Mouse (Mus musculus) stomach, embryonic 15.5 days (tissue): Measurements from ENCODE around the gene Shbg. TPM values are rescaled to one million over a fixed set of nuclear protein-coding genes. Genes with fewer than 3 reads are reported as not detected.

Experiments used
- ATAC-seq: fragments of 200-750 bp; cut with Nextera tagmentation; 2 replicates; pipeline ENCODE4 v1.8.0; 2017; ENCODE audit warnings: low read depth, moderate number of reproducible peaks, moderate TSS enrichment; ENCODE audit not compliant: insufficient read depth, low FRiP score
- H3K27ac ChIP-seq: fragments of 300-500 bp; sonication (generic); 2 replicates; pipeline ENCODE4 v1.5.1; 2015; ENCODE audit warnings: mild to moderate bottlenecking, inconsistent platforms
- H3K27me3 ChIP-seq: fragments of 300-500 bp; sonication (generic); replicated peaks from 2 replicates; pipeline ENCODE4 v1.6.1; 2015; ENCODE audit warnings: inconsistent platforms
- H3K36me3 ChIP-seq: fragments of 300-500 bp; sonication (generic); 2 replicates; pipeline ENCODE4 v1.6.1; 2015; ENCODE audit warnings: inconsistent platforms
- H3K4me1 ChIP-seq: fragments of 300-500 bp; sonication (generic); 2 replicates; pipeline ENCODE4 v1.6.1; 2015; ENCODE audit warnings: inconsistent platforms
- H3K4me2 ChIP-seq: fragments of 300-500 bp; sonication (generic); 2 replicates; pipeline ENCODE4 v1.6.1; 2015; ENCODE audit warnings: mild to moderate bottlenecking, inconsistent platforms
- H3K4me3 ChIP-seq: fragments of 300-500 bp; sonication (generic); replicated peaks from 2 replicates; pipeline ENCODE4 v1.5.1; 2015; ENCODE audit warnings: inconsistent platforms
- H3K9ac ChIP-seq: fragments of 300-500 bp; sonication (generic); 2 replicates; pipeline ENCODE4 v1.6.1; 2015; ENCODE audit warnings: inconsistent platforms
- H3K9me3 ChIP-seq: fragments of 300-500 bp; sonication (generic); 2 replicates; pipeline ENCODE4 v1.6.1; 2016; ENCODE audit warnings: inconsistent platforms
- WGBS: fragments of 180-500 bp; shearing (Covaris S2); methylation state at CpG from one replicate; pipeline ENCODE4 v1.1.7; 2015; 5-methylcytosine and 5-hydroxymethylcytosine counted together
- polyA plus RNA-seq: library from polyadenylated mRNA; unstranded; fragments of >200 nt; fragmentation: Nextera tagmentation; extraction: Ambion mirVana; gene quantifications from 2 replicates; pipeline ENCODE4 v1.2.1, GENCODE M21; 2015

The Shbg gene
- polyA plus RNA-seq, 1 experiment from 2014 or later, result 2.1 TPM

DNA sequence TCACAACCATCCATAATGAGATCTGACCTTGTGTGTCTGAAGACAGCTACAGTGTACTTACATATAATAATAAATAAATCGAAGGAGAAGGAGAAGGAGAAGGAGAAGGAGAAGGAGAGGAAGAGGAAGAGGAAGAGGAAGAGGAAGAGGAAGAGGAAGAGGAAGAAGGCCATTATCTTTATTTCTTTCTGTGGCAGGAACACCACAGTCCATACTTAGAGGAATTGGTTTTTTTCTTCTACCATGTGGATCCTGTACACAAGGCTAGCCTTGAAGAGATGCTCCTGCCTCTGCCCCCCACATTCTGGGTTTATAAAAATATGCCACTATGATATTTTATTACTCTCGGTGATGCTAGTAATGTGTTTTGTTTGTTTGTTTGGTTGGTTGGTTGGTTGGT is 10.9 kb downstream of the Shbg start:
- Histone ChIP-seq H3K9ac (no peak overlapping the region), H3K27me3 (peaks cover 10% of the 10 kb centered on the region; the same call in 1 of the 2 replicates), H3K27ac (no peak overlapping the region), H3K36me3 (no peaks in the 10 kb centered on the region), H3K4me1 (peaks cover 15% of the 10 kb centered on the region), H3K4me2 (no peak overlapping the region), H3K9me3 (no peaks in the 10 kb centered on the region), H3K4me3 (no peak overlapping the region)
- 85% methylated on average over 2 of the region's 2 CpGs for WGBS
- ATAC-seq, result no peak

DNA sequence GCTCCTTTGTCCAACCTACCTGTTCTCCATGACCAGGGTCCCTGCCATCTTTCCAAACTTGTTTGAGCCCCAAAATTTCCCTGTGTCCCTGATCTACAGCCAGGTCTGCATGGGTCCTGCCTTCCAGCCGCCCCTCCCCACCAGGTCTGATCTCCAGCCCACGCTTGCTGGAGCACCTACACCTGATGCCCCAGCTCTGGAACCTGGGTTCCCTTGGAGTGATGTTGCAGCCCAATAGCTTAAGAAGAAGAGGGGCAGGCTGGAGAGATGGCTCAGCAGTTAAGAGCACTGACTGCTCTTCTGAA is 11.3 kb downstream of the Shbg start:
- Histone ChIP-seq H3K4me3 (peak overlapping the region; percentile 59), H3K27me3 (peaks cover 10% of the 10 kb centered on the region; the same call in 1 of the 2 replicates), H3K27ac (no peak overlapping the region), H3K4me1 (peaks cover 18% of the 10 kb centered on the region), H3K9me3 (no peaks in the 10 kb centered on the region), H3K4me2 (peak overlapping the region; percentile 91), H3K36me3 (no peaks in the 10 kb centered on the region), H3K9ac (no peak overlapping the region)
- no peak for ATAC-seq
- WGBS, result 63% methylated on average over 2 of the region's 2 CpGs

DNA sequence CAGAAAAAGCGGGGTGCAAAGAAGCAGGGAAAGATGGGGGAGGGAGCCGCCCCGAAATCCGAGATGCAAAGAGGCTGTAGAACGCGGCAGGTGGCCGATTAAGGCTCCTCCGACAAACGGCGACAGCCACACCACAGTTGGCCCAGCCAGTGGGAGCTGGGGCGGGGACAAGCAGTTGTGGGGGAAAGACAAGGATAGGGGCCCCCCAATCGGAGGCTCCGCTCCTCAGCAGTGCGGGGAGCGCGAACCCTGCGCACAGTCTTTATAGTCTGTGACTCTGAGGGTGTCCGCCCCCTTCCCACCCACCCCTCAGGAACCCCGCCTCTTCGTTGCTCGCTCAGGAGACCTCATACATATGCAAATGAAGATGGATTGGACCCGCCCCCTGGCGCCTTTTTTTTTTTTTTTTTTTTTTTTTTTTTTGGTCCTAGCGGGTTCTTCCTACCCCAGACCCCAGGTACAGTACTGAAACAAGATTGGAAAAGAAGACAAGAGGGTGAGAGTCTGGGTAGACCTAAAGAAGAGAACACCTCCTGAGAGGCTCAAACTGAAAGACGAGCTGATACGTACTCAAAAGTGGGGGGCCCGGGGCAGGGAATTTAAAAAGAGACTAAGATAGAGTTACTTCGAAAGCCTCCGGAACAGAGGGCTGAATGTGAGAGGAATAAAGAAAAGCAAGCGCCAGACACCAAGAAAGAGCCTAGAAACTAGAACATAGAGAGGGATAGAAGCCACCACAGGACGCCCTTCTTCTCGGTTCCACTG is 11.8 kb downstream of the Shbg start, which contains the start of gene Atp1b2:
Atp1b2 (minus strand) TSS at position 217 of the 765 bp plus-strand sequence.
- peaks cover 10% of the 10 kb centered on the region; the same call in 1 of the 2 replicates for H3K27me3 ChIP-seq

DNA sequence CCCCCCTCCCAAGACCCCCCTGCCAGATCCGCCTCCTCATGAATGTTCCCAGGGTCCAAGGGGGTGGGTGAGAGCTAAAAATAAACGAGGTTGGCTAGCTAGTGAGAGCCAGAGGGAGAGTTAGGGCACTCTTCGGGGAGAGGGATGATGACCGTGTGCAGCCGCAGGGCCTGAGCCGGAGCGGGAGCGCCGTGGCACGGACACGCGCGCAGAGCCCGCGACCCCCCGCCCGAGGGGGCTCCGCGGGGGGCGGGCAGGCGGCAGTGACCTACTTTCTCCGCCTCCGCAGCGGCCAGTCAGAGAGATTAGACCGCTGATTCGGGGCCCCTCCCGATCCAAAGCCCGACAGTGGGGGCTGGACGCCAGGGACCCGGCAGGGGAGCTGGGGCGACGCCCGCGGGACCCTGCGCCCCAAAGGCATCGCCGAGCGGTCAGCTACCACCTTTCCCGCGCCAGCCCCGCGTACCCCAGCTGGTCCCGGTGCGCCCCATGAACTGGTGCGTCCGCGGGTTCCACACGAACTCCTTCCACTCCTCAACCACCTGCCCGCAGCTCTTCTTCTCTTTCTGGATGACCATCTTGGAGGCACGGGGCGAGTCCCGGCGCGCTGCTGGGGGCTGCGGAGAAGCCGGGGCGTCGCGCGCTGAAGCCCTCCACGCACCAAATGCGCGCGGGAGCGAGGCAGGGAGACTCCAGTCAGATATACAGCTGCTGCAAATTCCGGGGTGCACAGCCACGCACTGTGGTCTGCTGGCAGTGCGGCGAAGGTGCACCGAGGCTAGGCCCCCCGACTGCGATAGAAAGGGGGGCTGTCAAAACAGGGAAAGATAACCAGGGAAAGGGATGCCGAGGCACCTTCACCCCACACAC is 12.7 kb downstream of the Shbg start:
- ATAC-seq, result peak; percentile 18; the same call in 1 of the 2 replicates

More for the DNA sequence above, 11.8 kb downstream of the Shbg start, which contains the start of gene Atp1b2:
- WGBS, result 3% methylated on average over 32 of the region's 32 CpGs
- peak within 1 kb of the TSS; percentile 51 for H3K27ac ChIP-seq
- peak; percentile 86 for ATAC-seq
- no peaks in the 10 kb centered on the region for H3K36me3 ChIP-seq
- no peaks in the 10 kb centered on the region for H3K9me3 ChIP-seq
- peak within 1 kb of the TSS; percentile 59 for H3K4me3 ChIP-seq
- peaks cover 23% of the 10 kb centered on the region for H3K4me1 ChIP-seq
- H3K9ac ChIP-seq, result peak within 1 kb of the TSS; percentile 62
- H3K4me2 ChIP-seq, result peak within 1 kb of the TSS; percentile 91

GRCm38 (mm10) chr11:69604347-69604746 is 13.4 kb downstream of the Shbg start:
- H3K4me2 ChIP-seq, result peak overlapping the region; percentile 91
- WGBS, result 60% methylated on average over 3 of the region's 3 CpGs
- ATAC-seq, result no peak
- H3K4me1 ChIP-seq, result peaks cover 39% of the 10 kb centered on the region
- no peak overlapping the region for H3K9ac ChIP-seq
- H3K4me3 ChIP-seq, result peak overlapping the region; percentile 59
- peaks cover 10% of the 10 kb centered on the region; the same call in 1 of the 2 replicates for H3K27me3 ChIP-seq
- no peaks in the 10 kb centered on the region for H3K9me3 ChIP-seq
- H3K27ac ChIP-seq, result no peak overlapping the region
- H3K36me3 ChIP-seq, result no peaks in the 10 kb centered on the region

More for the DNA sequence above, 12.7 kb downstream of the Shbg start:
- H3K4me1 ChIP-seq, result peaks cover 32% of the 10 kb centered on the region
- peak overlapping the region; percentile 51 for H3K27ac ChIP-seq
- H3K4me3 ChIP-seq, result peak overlapping the region; percentile 59
- peak overlapping the region; percentile 91 for H3K4me2 ChIP-seq
- no peaks in the 10 kb centered on the region for H3K9me3 ChIP-seq
- peaks cover 10% of the 10 kb centered on the region; the same call in 1 of the 2 replicates for H3K27me3 ChIP-seq
- WGBS, result under 1% methylated on average over 72 of the region's 73 CpGs
- H3K36me3 ChIP-seq, result no peaks in the 10 kb centered on the region
- peak overlapping the region; percentile 62 for H3K9ac ChIP-seq

- no peak for ATAC-seq
- Histone ChIP-seq H3K4me1 (peaks cover 41% of the 10 kb centered on the region), H3K36me3 (no peaks in the 10 kb centered on the region), H3K4me3 (no peak overlapping the region), H3K9me3 (no peaks in the 10 kb centered on the region), H3K9ac (no peak overlapping the region), H3K27me3 (peaks cover 10% of the 10 kb centered on the region; the same call in 1 of the 2 replicates), H3K27ac (0 out of 2 replicates have a peak overlapping the region, but pooled peaks have one; percentile 21), H3K4me2 (no peak overlapping the region)
- WGBS, result 71% methylated on average over 8 of the region's 8 CpGs
These were observed 14.2 kb downstream of the Shbg start for GRCm38 (mm10) chr11:69603516-69603915.

DNA sequence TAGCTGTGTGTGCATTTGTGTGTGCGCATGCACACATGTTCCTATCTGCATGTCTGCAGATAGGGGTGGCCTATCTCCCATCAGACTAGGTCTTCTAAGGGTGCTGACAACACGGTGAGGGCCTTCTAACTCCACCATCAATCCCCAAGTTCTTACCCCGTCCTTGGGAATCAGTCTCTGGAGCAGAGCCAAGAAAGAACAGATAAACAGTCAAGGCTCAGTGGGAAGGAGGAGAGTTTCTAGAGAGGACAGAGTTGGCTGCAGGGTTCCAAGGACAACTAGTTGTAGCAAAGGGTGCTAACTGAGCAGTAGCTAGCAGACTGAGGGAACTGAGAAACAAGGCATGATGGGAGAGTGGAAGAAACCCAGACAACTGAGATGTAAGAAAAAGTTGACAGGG is 15.9 kb downstream of the Shbg start:
- H3K27ac ChIP-seq, result no peak overlapping the region
- peaks cover 41% of the 10 kb centered on the region for H3K4me1 ChIP-seq
- H3K9me3 ChIP-seq, result no peaks in the 10 kb centered on the region
- H3K4me2 ChIP-seq, result no peak overlapping the region
- H3K4me3 ChIP-seq, result no peak overlapping the region
- no peak overlapping the region for H3K9ac ChIP-seq
- H3K27me3 ChIP-seq, result peaks cover 10% of the 10 kb centered on the region; the same call in 1 of the 2 replicates
- no peaks in the 10 kb centered on the region for H3K36me3 ChIP-seq
- WGBS, result 47% methylated on average over 3 of the region's 3 CpGs
- no peak for ATAC-seq

DNA sequence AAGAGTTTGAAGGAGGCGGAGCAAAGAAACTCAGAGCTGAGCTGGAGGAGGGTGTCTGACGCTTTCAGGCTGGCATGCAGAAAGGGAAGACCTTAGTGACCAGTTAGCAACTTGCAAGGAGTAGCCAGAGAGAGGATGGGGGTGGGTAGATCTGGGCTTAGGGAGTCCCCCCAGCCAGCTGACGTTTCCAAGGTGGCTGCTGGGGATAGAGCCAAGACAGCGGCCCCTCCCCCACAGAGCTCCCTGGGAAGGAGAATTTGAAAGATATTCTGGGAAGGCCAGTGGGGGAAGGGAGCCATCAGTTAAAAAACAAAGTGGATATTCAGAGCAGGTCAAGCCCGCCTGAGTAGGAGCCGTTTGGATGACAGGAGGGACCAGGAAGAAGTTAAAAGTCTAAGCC is 17.6 kb downstream of the Shbg start:
- Histone ChIP-seq H3K9ac (no peak overlapping the region), H3K4me1 (peaks cover 37% of the 10 kb centered on the region), H3K9me3 (no peaks in the 10 kb centered on the region), H3K4me2 (peak overlapping the region; percentile 40), H3K27ac (peak overlapping the region; percentile 61), H3K4me3 (no peak overlapping the region), H3K27me3 (peaks cover 7% of the 10 kb centered on the region; the same call in 1 of the 2 replicates), H3K36me3 (no peaks in the 10 kb centered on the region)
- ATAC-seq, result 0 out of 2 replicates have a peak, but pooled peaks have one; percentile 25
- WGBS, result 13% methylated on average over 6 of the region's 6 CpGs

GRCm38 (mm10) chr11:69599436-69599835 is 18.3 kb downstream of the Shbg start:
- H3K4me1 ChIP-seq, result peaks cover 31% of the 10 kb centered on the region
- no peak for ATAC-seq
- H3K4me3 ChIP-seq, result no peak overlapping the region
- H3K27ac ChIP-seq, result peak overlapping the region; percentile 61
- H3K4me2 ChIP-seq, result peak overlapping the region; percentile 40; the same call in 1 of the 2 replicates
- peaks cover 5% of the 10 kb centered on the region; the same call in 1 of the 2 replicates for H3K27me3 ChIP-seq
- WGBS, result 13% methylated on average over 9 of the region's 9 CpGs
- no peaks in the 10 kb centered on the region for H3K9me3 ChIP-seq
- H3K36me3 ChIP-seq, result no peaks in the 10 kb centered on the region
- H3K9ac ChIP-seq, result no peak overlapping the region

GRCm38 (mm10) chr11:69594853-69595252 is 22.9 kb downstream of the Shbg start:
- Histone ChIP-seq H3K9me3 (no peaks in the 10 kb centered on the region), H3K4me2 (no peak overlapping the region), H3K27ac (no peak overlapping the region), H3K9ac (no peak overlapping the region), H3K4me1 (peaks cover 7% of the 10 kb centered on the region), H3K36me3 (peaks cover 25% of the 10 kb centered on the region), H3K27me3 (no peaks in the 10 kb centered on the region), H3K4me3 (no peak overlapping the region)
- ATAC-seq, result no peak
- WGBS, result 91% methylated on average over 6 of the region's 6 CpGs

- H3K9ac ChIP-seq, result no peak overlapping the region
- 85% methylated on average over 4 of the region's 4 CpGs for WGBS
- no peak overlapping the region for H3K4me3 ChIP-seq
- H3K36me3 ChIP-seq, result peaks cover 42% of the 10 kb centered on the region
- no peaks in the 10 kb centered on the region for H3K27me3 ChIP-seq
- no peak for ATAC-seq
- no peak overlapping the region for H3K27ac ChIP-seq
- H3K4me1 ChIP-seq, result no peaks in the 10 kb centered on the region
- no peak overlapping the region for H3K4me2 ChIP-seq
- no peaks in the 10 kb centered on the region for H3K9me3 ChIP-seq
These were observed 24.9 kb downstream of the Shbg start for GRCm38 (mm10) chr11:69592799-69593198.
